8 mouse cellular contexts compared by ENCODE assay signal in the genomic region with DNA sequence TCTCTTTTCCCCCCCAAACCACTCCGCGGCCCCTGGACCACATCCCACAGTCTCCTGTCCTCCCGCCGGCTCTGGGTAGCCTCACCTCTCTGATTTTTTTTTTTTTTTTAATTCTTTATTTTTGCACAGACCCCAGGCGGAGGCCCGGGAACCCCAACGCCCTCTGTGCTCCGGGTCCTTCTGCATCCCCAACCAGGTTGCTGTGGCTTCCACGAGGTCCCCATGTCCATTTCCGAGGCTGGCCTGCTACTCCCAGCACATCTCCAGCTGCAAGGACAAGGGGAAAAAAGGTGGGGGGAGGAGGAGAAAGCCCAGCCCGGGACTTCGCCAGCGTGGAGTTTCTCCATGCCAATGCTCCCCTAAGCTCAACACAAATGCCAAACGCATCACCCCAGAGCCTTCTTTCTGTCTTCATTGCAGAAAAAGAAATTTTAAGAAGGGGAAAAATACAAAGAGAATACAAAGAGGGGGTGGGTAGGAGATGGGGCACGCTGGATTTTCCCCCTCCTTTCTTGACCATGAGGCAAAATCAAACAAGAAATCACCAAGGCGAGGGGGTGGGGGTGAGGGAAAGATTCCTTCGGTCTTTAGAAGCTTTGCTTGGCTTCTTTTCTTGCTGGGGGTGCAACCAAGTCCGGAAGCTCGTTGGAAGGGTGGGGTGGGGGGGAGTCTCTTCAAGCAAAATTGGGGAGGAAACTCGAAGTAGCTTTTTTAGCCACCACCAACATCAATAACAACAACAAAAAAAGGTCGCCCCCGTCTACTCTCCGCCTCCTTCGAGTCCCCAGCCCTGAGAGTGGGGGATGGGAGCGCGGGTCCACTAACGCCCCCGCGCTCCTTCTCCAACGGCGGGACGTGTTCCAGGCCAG. TPM values are rescaled to one million over a fixed set of nuclear protein-coding genes. Genes with fewer than 3 reads are reported as not detected.
DNase-seq lines count a peak whose midpoint lies in the region; ATAC-seq and TF ChIP-seq lines count a peak whose summit lies in the region.

No protein-coding gene starts in this region.

- no peak overlapping the region for H3K27ac ChIP-seq in brown adipose tissue, adult 24 weeks (replicated peaks; ENCODE audit: low read depth, low read length)
- H3K27ac ChIP-seq in forebrain, postnatal 0 days (ENCODE audit: low read depth, low read length), result peak overlapping the region; percentile 99
- H3K27ac ChIP-seq in hindbrain, embryonic 12.5 days, result peak overlapping the region; percentile 100

- H3K9ac ChIP-seq in forebrain, postnatal 0 days, result peak overlapping the region; percentile 99
- H3K9ac ChIP-seq in hindbrain, embryonic 12.5 days, result peak overlapping the region; percentile 100

- TF ChIP-seq CTCF in forebrain, postnatal 0 days (IDR thresholded peaks at IDR 0.05; ENCODE audit: low read depth), result no peak

- peak overlapping the region; percentile 67 for H3K4me3 ChIP-seq in brown adipose tissue, adult 24 weeks (ENCODE audit: insufficient read depth, low read depth, low read length)
- peak overlapping the region; percentile 92 for H3K4me3 ChIP-seq in forebrain, postnatal 0 days (ENCODE audit: low read depth, low read length)
- H3K4me3 ChIP-seq in hindbrain, embryonic 12.5 days, result peak overlapping the region; percentile 99

- DNase-seq in MN1 (ENCODE audit: low spot score), result peak; percentile 53
- peak; percentile 74 for DNase-seq in forebrain, postnatal 0 days
- DNase-seq in layer of hippocampus, postnatal 25 days (ENCODE audit: extremely low spot score in 1 of 2, low spot score in 1 of 2), result peak; percentile 35 to 45
- DNase-seq in lung, postnatal 14 days, result peak; percentile 59
- peak; percentile 55 for DNase-seq in right cerebral cortex, postnatal 25 days
- DNase-seq in spleen, adult 12 weeks (ENCODE audit: low spot score), result no peak

- no peak for ATAC-seq in forebrain, postnatal 0 days
- ATAC-seq in hindbrain, embryonic 12.5 days (ENCODE audit: low FRiP score), result no peak

- H3K27me3 ChIP-seq in forebrain, postnatal 0 days (ENCODE audit: insufficient read depth, low read length), result no peaks in the 10 kb centered on the region
- no peaks in the 10 kb centered on the region for H3K27me3 ChIP-seq in hindbrain, embryonic 12.5 days

- under 1% methylated on average over 32 of the region's 32 CpGs for WGBS in forebrain, postnatal 0 days
- under 1% methylated on average over 31 of the region's 32 CpGs for WGBS in hindbrain, embryonic 12.5 days

- peak overlapping the region; percentile 47 for H3K4me2 ChIP-seq in forebrain, postnatal 0 days (ENCODE audit: low read depth)
- H3K4me2 ChIP-seq in hindbrain, embryonic 12.5 days (replicated peaks), result peak overlapping the region; percentile 43

- H3K36me3 ChIP-seq in forebrain, postnatal 0 days (ENCODE audit: insufficient read depth), result no peaks in the 10 kb centered on the region
- 0 out of 2 replicates have a peak, but pooled peaks cover 7% of the 10 kb centered on the region for H3K36me3 ChIP-seq in hindbrain, embryonic 12.5 days

- peaks cover 4% of the 10 kb centered on the region for H3K4me1 ChIP-seq in brown adipose tissue, adult 24 weeks (ENCODE audit: control insufficient read depth, insufficient read depth, insufficient read length, low read length)
- H3K4me1 ChIP-seq in forebrain, postnatal 0 days (ENCODE audit: insufficient read depth), result peaks cover 5% of the 10 kb centered on the region
- H3K4me1 ChIP-seq in hindbrain, embryonic 12.5 days, result peaks cover 18% of the 10 kb centered on the region

- no peaks in the 10 kb centered on the region for H3K9me3 ChIP-seq in forebrain, postnatal 0 days (ENCODE audit: low read length)
- H3K9me3 ChIP-seq in hindbrain, embryonic 12.5 days (replicated peaks), result no peaks in the 10 kb centered on the region

RNA-seq across cellular contexts. Expression of gene Sox4, which starts 2.7 kb away (rescaled TPM):
- polyA plus RNA-seq in brown adipose tissue, adult 24 weeks (2012; ENCODE audit: insufficient read depth, insufficient read length, missing spikeins), result 3.3 and 5.2 TPM in 2 replicates
- 217 and 275 TPM in 2 replicates for total RNA-seq in forebrain, postnatal 0 days (2014; rRNA removed)
- polyA plus RNA-seq in forebrain, postnatal 0 days (2015; fragmentation: Nextera tagmentation; extraction: Ambion mirVana), result 202 and 214 TPM in 2 replicates
- 255 and 291 TPM in 2 replicates for polyA plus RNA-seq in hindbrain, embryonic 12.5 days (2016; fragmentation: Nextera tagmentation; extraction: Ambion mirVana)
- total RNA-seq in layer of hippocampus, postnatal 25 days (2021), result 10 to 100 TPM; 27.8 to 29.1 TPM

Comparison
In these comparisons a context has a peak if more than half of its experiments do, and no peak if none do; other contexts are left out.
1. RNA of gene Sox4, which starts 2.7 kb away (polyA plus RNA-seq): 255 to 291 TPM in hindbrain, embryonic 12.5 days and 202 to 214 TPM in forebrain, postnatal 0 days; 3.3 to 5.2 TPM in brown adipose tissue, adult 24 weeks; every median in the first group is over 10 times any median in the second.
2. Peak in every context shown above with its lines, with median percentiles within 50 percentile points of each other: H3K4me3 ChIP-seq.